ENCODE assay signal across 8 mouse cellular contexts in genomic region chr1:182090298-182090677, GRCm38 (mm10). TPM values are rescaled to one million over a fixed set of nuclear protein-coding genes. Genes with fewer than 3 reads are reported as not detected.
DNase-seq lines count a peak whose midpoint lies in the region; ATAC-seq and TF ChIP-seq lines count a peak whose summit lies in the region.

No protein-coding gene starts in this region.

- H3K27ac ChIP-seq in layer of hippocampus, adult 2 months = peak overlapping the region; percentile 40
- H3K27ac ChIP-seq in embryonic facial prominence, embryonic 15.5 days (replicated peaks) = peak overlapping the region; percentile 85
- peak overlapping the region; percentile 7; the same call in 1 of the 2 replicates for H3K27ac ChIP-seq in intestine, postnatal 0 days (ENCODE audit: low read depth, low read length)
- H3K27ac ChIP-seq in stomach, embryonic 14.5 days (ENCODE audit: low read length) = peak overlapping the region; percentile 74

- no peaks in the 10 kb centered on the region for H3K36me3 ChIP-seq in embryonic facial prominence, embryonic 15.5 days
- no peaks in the 10 kb centered on the region for H3K36me3 ChIP-seq in intestine, postnatal 0 days (ENCODE audit: control insufficient read depth, insufficient read depth)
- no peaks in the 10 kb centered on the region for H3K36me3 ChIP-seq in stomach, embryonic 14.5 days (ENCODE audit: control insufficient read depth, insufficient read depth, low read length)

- 33% methylated on average over 5 of the region's 5 CpGs for WGBS in embryonic facial prominence, embryonic 15.5 days
- WGBS in intestine, postnatal 0 days = 16% methylated on average over 5 of the region's 5 CpGs
- WGBS in stomach, embryonic 14.5 days = 28% methylated on average over 5 of the region's 5 CpGs

- H3K4me2 ChIP-seq in embryonic facial prominence, embryonic 15.5 days (replicated peaks) = no peak overlapping the region
- H3K4me2 ChIP-seq in intestine, postnatal 0 days (replicated peaks; ENCODE audit: low read depth) = 0 out of 2 replicates have a peak overlapping the region, but pooled peaks have one; percentile 10
- H3K4me2 ChIP-seq in stomach, embryonic 14.5 days (replicated peaks; ENCODE audit: low read depth, low read length) = no peak overlapping the region

- H3K9me3 ChIP-seq in embryonic facial prominence, embryonic 15.5 days (replicated peaks) = no peaks in the 10 kb centered on the region
- H3K9me3 ChIP-seq in intestine, postnatal 0 days (ENCODE audit: control insufficient read depth) = no peaks in the 10 kb centered on the region
- H3K9me3 ChIP-seq in stomach, embryonic 14.5 days (ENCODE audit: control insufficient read depth, low read depth, low read length) = no peaks in the 10 kb centered on the region

- H3K4me3 ChIP-seq in layer of hippocampus, adult 2 months = no peak overlapping the region
- no peak overlapping the region for H3K4me3 ChIP-seq in embryonic facial prominence, embryonic 15.5 days (replicated peaks)
- H3K4me3 ChIP-seq in intestine, postnatal 0 days (ENCODE audit: low read depth, low read length) = no peak overlapping the region
- H3K4me3 ChIP-seq in stomach, embryonic 14.5 days (ENCODE audit: low read depth, low read length) = no peak overlapping the region

- H3K4me1 ChIP-seq in embryonic facial prominence, embryonic 15.5 days = peaks cover 73% of the 10 kb centered on the region
- H3K4me1 ChIP-seq in intestine, postnatal 0 days (replicated peaks; ENCODE audit: control insufficient read depth, insufficient read depth, low read length) = 0 out of 2 replicates have a peak, but pooled peaks cover 20% of the 10 kb centered on the region
- H3K4me1 ChIP-seq in stomach, embryonic 14.5 days (ENCODE audit: control insufficient read depth, insufficient read depth, low read length) = peaks cover 33% of the 10 kb centered on the region

- H3K27me3 ChIP-seq in embryonic facial prominence, embryonic 15.5 days = no peaks in the 10 kb centered on the region
- no peaks in the 10 kb centered on the region for H3K27me3 ChIP-seq in intestine, postnatal 0 days (replicated peaks; ENCODE audit: control insufficient read depth, insufficient read depth, low read length)
- H3K27me3 ChIP-seq in stomach, embryonic 14.5 days (ENCODE audit: control insufficient read depth, insufficient read depth, low read length) = no peaks in the 10 kb centered on the region

- no peak overlapping the region for H3K9ac ChIP-seq in embryonic facial prominence, embryonic 15.5 days
- no peak overlapping the region for H3K9ac ChIP-seq in intestine, postnatal 0 days (ENCODE audit: low read depth, low read length)
- no peak overlapping the region for H3K9ac ChIP-seq in stomach, embryonic 14.5 days (replicated peaks; ENCODE audit: low read depth, low read length)

- TF ChIP-seq CTCF in layer of hippocampus, adult 2 months (conservative IDR thresholded peaks at IDR 0.05) = no peak
- no peak for TF ChIP-seq CTCF in intestine, postnatal 0 days (IDR thresholded peaks at IDR 0.05; ENCODE audit: low read depth)

- no peak for DNase-seq in layer of hippocampus, adult 2 months (ENCODE audit: low spot score in 2 of 2)
- DNase-seq in layer of hippocampus, postnatal 36 days = no peak
- no peak for DNase-seq in ovary, postnatal 10 days (ENCODE audit: low spot score)
- DNase-seq in Muller cell, postnatal 12 days (ENCODE audit: inconsistent ontology term) = no peak
- DNase-seq in cerebellum, postnatal 4 days (ENCODE audit: low spot score in 2 of 2) = no peak

- ATAC-seq in embryonic facial prominence, embryonic 15.5 days (ENCODE audit: insufficient number of reproducible peaks, low FRiP score, low TSS enrichment, low read depth) = no peak
- no peak for ATAC-seq in intestine, postnatal 0 days
- peak; percentile 50 for ATAC-seq in stomach, embryonic 14.5 days (ENCODE audit: insufficient number of reproducible peaks, insufficient read depth, low FRiP score, low read depth)

RNA-seq across cellular contexts. Expression of gene Srp9, which starts 34.2 kb away (rescaled TPM):
- 10 to 100 TPM; 62.7 to 67.2 TPM for total RNA-seq in layer of hippocampus, adult 2 months (2021)
- 10 to 100 TPM; 65.2 to 76.7 TPM for total RNA-seq in layer of hippocampus, postnatal 36 days (2021)
- 141 and 147 TPM in 2 replicates for polyA plus RNA-seq in embryonic facial prominence, embryonic 15.5 days (2015; fragmentation: Nextera tagmentation; extraction: Ambion mirVana)
- polyA plus RNA-seq in intestine, postnatal 0 days (2015; fragmentation: Nextera tagmentation; extraction: Ambion mirVana) = 208 and 218 TPM in 2 replicates
- polyA plus RNA-seq in stomach, embryonic 14.5 days (2014; fragmentation: Nextera tagmentation; extraction: Ambion mirVana) = 145 and 153 TPM in 2 replicates

Comparison
In these comparisons a context has a peak if more than half of its experiments do, and no peak if none do; other contexts are left out.
1. H3K27ac ChIP-seq: peak in every context shown above with its lines; median percentile 85 in embryonic facial prominence, embryonic 15.5 days; 74 in stomach, embryonic 14.5 days; 40 in layer of hippocampus, adult 2 months; 7 in intestine, postnatal 0 days.